Mouse (Mus musculus) brain, embryonic 14.5 days (tissue): ENCODE data around the gene Lpin1.

Source experiments
- CTCF ChIP-seq: fragments of 200-500 bp; IDR thresholded peaks from 2 replicates; pipeline ENCODE4 v1.5.1; 2012; ENCODE audit warnings: inconsistent platforms, mild to moderate bottlenecking, moderate library complexity, borderline replicate concordance; ENCODE audit not compliant: insufficient read depth, insufficient read length; ENCODE audit errors: extremely low read depth
- POLR2A ChIP-seq: fragments of 200-500 bp; IDR thresholded peaks from 2 replicates; pipeline ENCODE4 v1.6.1; 2012; ENCODE audit warnings: mild to moderate bottlenecking, inconsistent platforms, borderline replicate concordance; ENCODE audit not compliant: poor library complexity, insufficient read depth, insufficient read length, severe bottlenecking; ENCODE audit errors: extremely low read depth

GRCm38 (mm10) chr12:16526134-16526533 is 84.6 kb downstream of the Lpin1 start:
- TF ChIP-seq POLR2A (no peak), CTCF (no peak)
